Mouse (Mus musculus) liver, adult (tissue): Measurements from ENCODE around the gene Cdk1.

Source experiments
- GATA4 ChIP-seq: IDR thresholded peaks from 2 replicates; pipeline ENCODE4 v1.6.1; 2014; ENCODE audit warnings: mild to moderate bottlenecking, low read length; ENCODE audit not compliant: insufficient replicate concordance

Cdk1 gene

DNA sequence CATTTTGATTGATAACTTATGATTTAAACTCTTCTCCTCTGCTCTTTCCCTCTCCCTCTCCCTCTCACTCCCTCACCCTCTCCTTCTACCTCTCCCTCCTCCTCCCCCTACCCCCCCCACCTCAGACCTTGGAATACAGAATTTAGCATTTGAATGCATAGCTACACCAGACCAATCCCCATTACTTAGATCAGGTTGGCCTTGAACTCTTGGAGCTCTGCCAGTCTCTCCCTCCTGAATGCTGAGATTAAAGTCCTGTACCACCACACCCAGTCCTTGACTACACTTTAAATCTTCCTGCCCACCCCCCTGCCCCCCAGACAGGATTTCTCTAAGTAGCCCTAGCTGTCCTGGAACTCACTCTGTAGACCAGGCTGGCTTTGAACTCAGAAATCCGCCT lies 6.9 kb upstream of the Cdk1 start:
- no peak for TF ChIP-seq GATA4

DNA sequence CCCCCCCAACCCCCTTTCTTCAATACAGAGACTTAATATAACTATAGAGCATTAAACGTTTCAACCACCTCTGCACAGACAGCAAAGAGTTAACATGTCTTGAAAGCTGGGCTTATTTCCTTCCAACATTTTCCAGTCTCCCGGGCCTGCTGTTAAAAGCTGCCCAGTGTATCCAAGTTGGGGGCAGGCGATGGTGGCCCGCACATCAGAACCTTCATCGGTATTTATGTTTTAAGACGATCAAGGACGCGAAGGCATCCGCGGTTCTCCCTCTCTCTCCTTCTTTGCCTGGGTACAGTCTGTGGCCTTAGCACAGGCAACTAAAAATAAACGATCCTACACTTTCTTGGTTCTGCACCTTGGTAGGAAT lies 911 bp downstream of the Cdk1 start:
- no peak for TF ChIP-seq GATA4

DNA sequence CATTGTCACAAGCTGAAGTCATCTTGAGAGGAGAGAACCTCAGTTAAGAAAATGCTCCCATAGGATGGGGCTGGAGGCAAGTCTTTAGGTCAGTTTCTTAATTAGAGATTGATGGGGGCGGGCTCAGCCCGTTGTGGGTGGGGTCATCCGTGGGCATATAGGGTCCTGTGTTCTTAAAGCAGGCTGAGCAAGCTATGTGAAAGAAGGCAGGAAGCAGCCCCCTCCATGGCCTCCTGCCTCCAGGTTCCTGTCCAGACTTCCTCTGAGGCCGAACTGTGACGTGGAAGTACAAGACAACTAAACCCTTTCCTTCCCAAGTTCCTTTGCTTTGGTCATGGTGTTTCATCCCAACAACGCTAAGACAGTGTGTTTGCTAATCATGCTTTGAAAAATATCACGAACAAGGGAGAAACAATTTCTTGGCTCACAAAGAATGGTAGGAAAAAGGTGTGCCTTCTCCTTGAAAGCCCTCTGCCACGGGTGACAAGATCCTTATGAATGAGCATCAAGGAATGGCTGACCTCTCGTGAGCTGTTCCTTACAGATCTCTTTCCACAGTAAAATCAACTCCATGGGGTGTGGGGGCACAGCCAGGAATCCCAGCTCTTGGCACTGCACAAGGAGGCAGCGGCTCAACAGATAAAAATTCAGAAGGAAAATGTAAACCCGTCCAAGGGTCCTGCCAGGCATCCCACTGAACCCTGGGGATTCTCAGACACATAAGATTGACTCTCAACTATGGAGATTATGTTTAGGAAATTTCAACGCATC lies 1.5 kb downstream of the Cdk1 start:
- TF ChIP-seq GATA4 = no peak

DNA sequence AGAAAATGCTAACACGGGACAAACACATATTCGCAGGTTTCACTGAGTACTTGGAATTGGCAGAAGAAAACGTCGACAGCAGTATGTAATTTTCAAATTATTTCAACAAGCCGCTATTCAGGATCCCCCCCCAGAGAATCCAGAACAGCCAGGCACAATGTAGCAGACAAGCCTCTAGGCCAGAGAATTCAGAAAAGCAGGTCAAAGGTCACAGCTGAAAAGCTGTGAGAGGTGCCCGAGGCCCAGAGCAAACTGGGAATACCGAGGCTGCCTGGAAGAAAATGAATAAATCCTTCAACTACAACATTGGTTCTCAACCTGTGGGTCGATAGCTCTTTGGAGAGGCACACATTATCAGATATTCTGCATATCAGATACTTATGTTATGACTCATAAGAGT lies 4.5 kb downstream of the Cdk1 start:
- TF ChIP-seq GATA4 = no peak

DNA sequence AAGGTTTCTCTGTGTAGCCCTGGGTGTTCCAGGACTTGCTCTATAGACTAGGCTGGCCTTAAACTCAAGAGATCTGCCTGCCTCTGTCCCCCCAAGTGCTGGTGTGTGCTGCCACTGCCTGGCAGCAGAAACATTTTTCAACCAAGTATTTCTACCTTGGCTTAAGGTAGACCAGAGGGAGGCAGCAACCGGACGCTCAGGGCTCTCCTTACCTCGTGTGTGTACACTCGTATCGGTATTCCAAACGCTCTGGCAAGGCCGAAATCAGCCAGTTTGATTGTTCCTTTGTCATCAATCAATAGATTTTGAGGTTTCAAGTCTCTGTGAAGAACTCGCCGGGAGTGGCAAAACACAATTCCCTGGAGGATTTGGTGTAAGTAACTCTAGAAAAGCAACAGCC lies 10.4 kb downstream of the Cdk1 start:
- no peak for TF ChIP-seq GATA4

DNA sequence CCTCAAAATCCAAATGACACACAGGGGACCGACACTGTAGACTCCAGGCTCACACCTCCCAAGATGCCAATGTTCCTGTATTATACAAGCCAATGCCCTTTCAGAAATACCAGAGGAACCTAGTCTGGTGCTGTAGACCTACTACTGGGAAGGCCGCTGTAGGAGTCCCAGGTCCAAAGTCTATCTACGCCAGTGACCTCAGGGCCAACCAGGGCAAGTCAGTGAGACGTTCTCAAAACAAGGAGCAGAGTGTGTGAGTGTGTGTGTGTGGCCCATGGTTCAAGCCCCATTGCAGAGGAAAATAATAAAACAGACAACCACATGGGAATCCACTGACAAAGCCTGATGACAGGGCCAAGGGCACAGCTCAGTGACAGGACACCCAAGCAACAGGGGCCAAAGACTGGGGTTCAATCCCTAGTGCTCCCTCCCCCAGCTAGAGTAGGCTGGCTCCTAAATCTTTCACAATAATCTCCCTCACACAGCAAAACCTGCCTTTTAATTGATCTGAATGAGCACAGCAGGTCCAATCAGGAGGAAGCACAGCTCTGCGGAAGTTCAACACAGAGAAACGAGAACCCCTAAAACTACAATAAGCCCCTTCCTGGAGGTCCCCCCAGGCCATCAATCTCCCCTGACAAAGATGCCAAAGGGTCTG lies 11.0 kb downstream of the Cdk1 start:
- no peak for TF ChIP-seq GATA4

DNA sequence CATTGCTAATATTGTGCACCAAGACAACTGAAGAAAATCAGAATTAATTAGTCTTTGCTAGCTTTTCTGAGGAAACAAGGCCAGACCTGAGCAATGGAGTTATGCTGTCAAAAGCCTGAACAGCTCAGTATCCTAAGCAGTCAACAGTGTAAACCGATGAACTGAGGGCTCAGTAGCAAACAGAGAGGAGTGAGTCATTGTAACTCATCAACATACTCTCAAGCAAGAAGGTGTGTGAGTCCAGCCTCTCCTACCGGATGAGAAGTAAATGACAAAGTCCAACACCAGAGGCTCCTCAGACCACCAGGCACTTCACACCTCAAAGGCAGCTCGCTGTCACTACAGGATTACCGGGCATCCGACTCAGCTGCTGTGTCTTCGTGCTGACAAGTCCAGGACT lies 12.7 kb downstream of the Cdk1 start:
- no peak for TF ChIP-seq GATA4

DNA sequence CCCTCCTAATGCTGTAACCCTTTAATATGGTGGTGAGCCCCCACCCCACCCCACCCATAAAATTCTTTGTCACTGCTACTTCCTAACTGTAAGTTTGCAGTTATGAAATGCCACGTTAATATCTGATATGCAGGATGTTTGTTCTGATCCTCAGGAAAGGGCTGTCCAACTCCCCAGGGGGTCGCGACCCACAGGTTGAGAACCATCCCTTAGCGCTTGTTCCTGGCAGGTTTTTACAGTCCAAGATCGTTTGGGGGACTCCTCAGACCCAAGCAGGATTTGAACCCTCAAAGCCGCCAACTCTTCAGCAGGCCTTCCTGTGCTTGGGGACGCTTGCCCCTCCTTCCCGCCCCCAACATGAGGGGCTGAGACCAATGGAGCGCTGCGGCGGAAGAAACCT lies 16.5 kb downstream of the Cdk1 start:
- no peak for TF ChIP-seq GATA4

DNA sequence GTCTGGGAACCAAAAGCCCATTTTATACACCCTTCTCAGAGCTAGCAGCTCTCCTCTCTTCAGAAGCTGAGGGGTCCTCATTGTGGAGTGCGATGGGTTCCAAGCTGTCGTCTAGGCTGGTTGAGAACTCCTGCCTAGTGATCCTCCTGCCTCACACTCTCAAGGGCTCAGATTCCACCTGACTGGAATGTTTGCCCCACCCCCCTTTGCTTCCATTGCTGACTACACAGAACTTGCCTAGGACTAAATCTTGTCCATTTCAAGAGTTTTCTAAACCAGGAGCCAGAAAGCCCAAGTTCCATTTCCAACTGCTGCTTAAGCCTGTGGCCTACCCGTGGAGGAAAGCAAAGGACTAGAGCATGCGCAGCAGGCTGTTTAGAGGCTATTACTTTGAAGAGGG lies 17.1 kb downstream of the Cdk1 start:
- TF ChIP-seq GATA4 = no peak

DNA sequence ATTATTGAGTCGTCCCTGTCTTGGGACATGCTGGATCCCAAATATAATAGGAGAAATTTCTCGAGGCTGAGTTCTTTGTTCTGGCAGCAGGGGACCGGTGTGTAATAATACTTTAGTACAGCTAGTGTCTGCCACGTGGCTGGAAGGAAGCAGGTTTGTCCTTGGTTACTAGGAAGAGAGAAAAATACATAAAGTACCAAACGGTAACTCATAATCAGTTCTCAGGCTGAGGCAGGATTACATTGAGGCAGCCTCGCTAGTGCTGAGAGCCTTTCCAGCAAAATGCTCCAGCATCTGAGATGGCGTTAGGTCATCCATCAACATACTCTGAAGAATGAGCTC lies 17.6 kb downstream of the Cdk1 start:
- TF ChIP-seq GATA4 = no peak

DNA sequence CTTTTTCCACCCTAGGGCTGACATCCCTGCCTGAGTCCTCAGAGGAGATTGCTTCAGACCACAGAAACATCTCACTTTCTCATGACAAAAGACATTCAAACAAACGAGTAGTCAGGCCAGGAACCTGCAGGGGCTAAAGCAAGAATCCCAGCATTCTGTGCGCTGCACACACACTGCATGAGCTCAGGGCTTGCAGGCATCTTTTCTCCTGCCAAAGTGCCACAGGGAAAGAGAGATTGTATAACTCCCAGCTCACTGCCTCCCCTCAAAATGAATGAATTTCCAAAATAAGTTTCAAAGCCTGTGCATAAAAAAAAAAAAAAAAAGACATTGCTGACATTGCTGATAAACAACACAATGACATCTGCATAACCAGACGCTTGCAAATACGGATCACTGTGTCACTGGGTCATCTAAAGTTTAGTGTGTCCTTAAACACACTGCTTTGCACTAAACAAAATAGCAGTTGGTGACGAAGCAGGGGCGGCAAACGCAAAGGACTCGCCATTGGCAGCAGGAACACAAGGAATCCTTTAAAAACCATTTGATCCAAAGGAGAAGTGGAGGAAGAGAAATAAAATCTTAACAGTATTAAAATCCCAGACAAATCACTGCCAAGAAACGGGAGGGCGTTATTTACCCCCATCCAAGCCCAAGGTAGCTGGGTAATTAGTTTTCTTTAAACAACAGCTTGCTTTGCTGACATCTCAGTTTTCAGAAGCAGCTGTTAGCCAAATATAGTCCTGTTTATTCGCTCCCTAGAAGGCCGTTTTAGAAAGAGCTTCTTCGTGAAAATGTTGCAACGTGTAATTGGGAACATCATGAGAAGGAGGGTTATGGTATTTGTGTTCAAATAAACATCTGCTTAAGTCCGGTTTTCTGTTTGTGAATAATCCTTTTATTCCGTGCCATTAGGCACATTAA lies 18.2 kb downstream of the Cdk1 start:
- TF ChIP-seq GATA4 = no peak

DNA sequence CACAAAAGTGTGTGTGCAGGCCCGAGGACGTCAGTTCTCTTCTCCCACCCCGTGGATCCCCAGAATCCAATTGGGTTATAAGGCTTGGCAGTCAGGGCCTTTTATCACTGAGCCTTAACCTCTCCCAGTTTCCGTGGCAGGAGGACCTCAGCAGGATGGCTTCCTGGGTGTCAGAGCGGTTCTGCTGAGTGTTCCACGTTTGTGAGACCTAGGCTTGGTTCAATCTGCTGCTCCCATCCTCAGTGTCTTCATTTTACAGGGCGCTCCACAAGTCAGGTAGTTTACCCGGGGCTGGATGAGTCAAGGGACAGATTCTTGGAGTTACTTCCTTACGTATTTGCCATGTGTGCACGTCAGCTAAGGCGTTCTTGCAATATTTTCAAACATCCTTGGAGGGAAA lies 19.5 kb downstream of the Cdk1 start:
- TF ChIP-seq GATA4 = no peak

DNA sequence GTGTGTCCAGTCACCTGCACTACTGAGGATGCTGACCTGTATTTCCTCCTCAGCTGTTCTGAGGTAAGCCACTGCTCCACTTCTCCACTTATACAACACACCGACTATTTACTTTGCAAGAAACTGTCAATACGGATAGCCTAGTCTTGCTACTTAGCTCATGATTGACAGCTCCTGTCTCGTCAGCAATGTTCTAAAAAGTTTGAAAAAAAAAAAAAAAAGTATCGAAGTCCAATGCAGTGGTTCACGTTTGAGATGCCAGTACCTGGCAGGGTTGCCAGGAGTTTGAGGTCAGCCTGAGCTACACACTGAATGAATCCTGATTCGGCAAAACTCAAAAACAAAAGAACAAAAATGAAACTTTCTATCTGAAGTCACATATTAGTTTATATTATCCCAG lies 21.5 kb downstream of the Cdk1 start:
- TF ChIP-seq GATA4 = no peak

DNA sequence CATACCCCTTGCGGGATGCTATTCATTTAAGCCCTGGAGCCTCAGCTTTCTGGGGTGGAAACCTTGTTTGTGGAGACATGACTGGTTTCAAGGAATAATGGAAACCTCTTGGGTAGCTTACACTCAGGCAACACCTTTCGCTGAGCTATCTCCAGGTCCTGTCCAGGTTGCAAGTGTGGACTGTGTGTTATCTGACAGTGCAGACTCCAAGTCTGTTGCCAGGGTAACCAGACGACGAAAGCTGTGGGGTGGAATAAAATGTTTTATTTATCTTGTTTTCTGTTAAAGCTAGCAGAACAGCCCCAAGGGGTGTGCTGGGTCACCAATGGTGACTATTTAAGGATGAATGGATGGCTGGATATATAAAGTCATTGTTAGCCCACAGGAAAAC lies 24.1 kb downstream of the Cdk1 start:
- no peak for TF ChIP-seq GATA4

DNA sequence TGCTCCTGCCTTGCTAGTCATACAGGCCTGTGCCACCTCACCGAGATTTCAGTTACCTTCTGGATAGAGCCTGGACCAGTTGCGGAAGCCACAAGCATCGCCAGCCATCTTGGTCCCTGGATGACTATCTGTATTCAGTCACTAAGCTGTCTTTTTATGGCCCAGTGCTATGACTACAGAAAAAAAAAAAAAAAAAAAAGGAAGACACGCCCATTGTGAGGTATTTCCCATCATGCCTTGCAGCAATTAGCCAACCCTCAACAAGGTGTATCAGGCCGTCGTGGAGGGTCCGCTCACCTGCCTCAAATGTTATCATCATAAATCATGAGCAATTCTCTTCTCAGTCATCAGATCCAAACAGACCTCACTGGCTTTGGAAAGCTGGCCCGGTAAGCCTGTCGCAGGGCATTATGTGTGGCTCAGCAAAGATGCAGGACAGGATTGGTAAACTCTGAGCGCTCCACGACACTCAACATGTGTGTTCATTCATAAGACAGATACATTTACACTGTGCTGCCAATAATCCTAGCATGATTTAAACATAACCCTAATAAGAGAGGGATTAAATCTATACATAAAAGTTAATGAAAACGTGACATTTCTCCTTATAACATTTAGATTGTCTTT lies 24.6 kb downstream of the Cdk1 start:
- TF ChIP-seq GATA4 = no peak

DNA sequence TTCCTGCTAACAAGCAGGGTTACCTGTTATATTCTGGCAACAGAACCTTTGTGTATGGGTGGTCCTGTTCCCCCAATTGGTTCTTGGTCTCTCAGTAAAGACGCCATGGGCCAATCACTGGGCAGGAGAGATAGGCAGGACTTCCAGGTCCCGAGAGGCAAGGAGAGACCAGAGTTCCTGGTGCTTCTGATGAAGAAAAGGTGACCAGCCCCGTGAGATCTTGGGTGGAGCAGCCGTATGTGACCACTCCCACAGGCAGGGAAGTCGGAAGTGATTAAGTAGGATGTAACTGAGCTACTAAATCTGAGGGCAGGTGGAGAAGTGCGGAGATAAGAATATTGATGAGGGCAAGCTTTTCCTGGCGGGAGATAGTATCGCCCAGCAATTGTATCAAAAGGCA lies 25.4 kb downstream of the Cdk1 start:
- TF ChIP-seq GATA4 = no peak
